Mouse (Mus musculus): ENCODE results near the gene Slc25a10.

The Slc25a10 gene

GRCm38 (mm10) chr11:120491317-120492023 is at the start of gene Slc25a10:
Gene Slc25a10 (plus strand): TSS chr11:120491840.
- WGBS = under 1% methylated on average over 35 of the region's 35 CpGs

- 91% methylated on average over 3 of the region's 3 CpGs for WGBS
These were observed 49.3 kb upstream of the Slc25a10 start, which contains the start of gene Tspan10 for GRCm38 (mm10) chr11:120442344-120442743. Gene Tspan10 (plus strand): TSS chr11:120442644.

GRCm38 (mm10) chr11:120442765-120443280 is 48.8 kb upstream of the Slc25a10 start:
- WGBS = 91% methylated on average over 3 of the region's 3 CpGs

- WGBS = 77% methylated on average over 6 of the region's 6 CpGs
These were observed 47.5 kb upstream of the Slc25a10 start for GRCm38 (mm10) chr11:120444106-120444505.

- WGBS = 77% methylated on average over 3 of the region's 3 CpGs
These were observed 46.2 kb upstream of the Slc25a10 start for GRCm38 (mm10) chr11:120445475-120445874.

- WGBS = 89% methylated on average over 7 of the region's 7 CpGs
These were observed 44.5 kb upstream of the Slc25a10 start for GRCm38 (mm10) chr11:120447179-120447578.

- WGBS = 83% methylated on average over 3 of the region's 3 CpGs
These were observed 39.4 kb upstream of the Slc25a10 start for GRCm38 (mm10) chr11:120452246-120452645.

GRCm38 (mm10) chr11:120453306-120453705 is 38.3 kb upstream of the Slc25a10 start, which contains the start of gene Pde6g:
Gene Pde6g (minus strand): TSS chr11:120453500.
- WGBS = 91% methylated on average over 4 of the region's 4 CpGs

- 79% methylated on average over 4 of the region's 4 CpGs for WGBS
These were observed 36.7 kb upstream of the Slc25a10 start for GRCm38 (mm10) chr11:120454965-120455364.

- WGBS = 95% methylated on average over 7 of the region's 7 CpGs
These were observed 36.2 kb upstream of the Slc25a10 start for GRCm38 (mm10) chr11:120455413-120455812.

GRCm38 (mm10) chr11:120457370-120457769 is 34.3 kb upstream of the Slc25a10 start:
- 22% methylated on average over 14 of the region's 14 CpGs for WGBS

GRCm38 (mm10) chr11:120457772-120458751 is 33.6 kb upstream of the Slc25a10 start, which contains the start of the genes Oxld1 and Ccdc137:
Gene Oxld1 (minus strand): TSS chr11:120458068.
Gene Ccdc137 (plus strand): TSS chr11:120458115.
- 2% methylated on average over 62 of the region's 62 CpGs for WGBS

GRCm38 (mm10) chr11:120458847-120459597 is 32.6 kb upstream of the Slc25a10 start:
- WGBS = 59% methylated on average over 6 of the region's 6 CpGs

- 90% methylated on average over 2 of the region's 2 CpGs for WGBS
These were observed 28.1 kb upstream of the Slc25a10 start for GRCm38 (mm10) chr11:120463536-120463935.

GRCm38 (mm10) chr11:120464365-120464764 is 27.3 kb upstream of the Slc25a10 start:
- 78% methylated on average over 5 of the region's 5 CpGs for WGBS

GRCm38 (mm10) chr11:120465521-120465920 is 26.1 kb upstream of the Slc25a10 start:
- WGBS = 75% methylated on average over 4 of the region's 4 CpGs

GRCm38 (mm10) chr11:120467051-120467735 is 24.4 kb upstream of the Slc25a10 start, which contains the start of gene Arl16:
Gene Arl16 (minus strand): TSS chr11:120467607.
- WGBS = under 1% methylated on average over 54 of the region's 54 CpGs

- under 1% methylated on average over 33 of the region's 33 CpGs for WGBS
These were observed 23.9 kb upstream of the Slc25a10 start for GRCm38 (mm10) chr11:120467736-120468092.

GRCm38 (mm10) chr11:120472052-120472451 is 19.6 kb upstream of the Slc25a10 start:
- WGBS = 97% methylated on average over 6 of the region's 6 CpGs

GRCm38 (mm10) chr11:120483448-120483934 is 8.1 kb upstream of the Slc25a10 start:
- WGBS = 82% methylated on average over 7 of the region's 7 CpGs

Measured in cerebral cortex, adult 2 months (tissue).